Mouse (Mus musculus) liver, embryonic 15.5 days (tissue): ENCODE results near the gene Rpl14. TPM values are rescaled to one million over a fixed set of nuclear protein-coding genes. Genes with fewer than 3 reads are reported as not detected.

Experiments used
- ATAC-seq: fragments of 200-750 bp; cut with Nextera tagmentation; 2 replicates; pipeline ENCODE4 v1.8.0; 2017; ENCODE audit warnings: moderate number of reproducible peaks, mild to moderate bottlenecking, moderate library complexity; ENCODE audit not compliant: insufficient read depth
- H3K27ac ChIP-seq: fragments of 300-500 bp; sonication (generic); replicated peaks from 2 replicates; pipeline ENCODE4 v1.5.1; 2015; ENCODE audit warnings: mild to moderate bottlenecking, inconsistent platforms
- H3K27me3 ChIP-seq: fragments of 300-500 bp; sonication (generic); 2 replicates; pipeline ENCODE4 v1.6.1; 2015; ENCODE audit warnings: mild to moderate bottlenecking, inconsistent platforms
- H3K36me3 ChIP-seq: fragments of 300-500 bp; sonication (generic); replicated peaks from 2 replicates; pipeline ENCODE4 v1.6.1; 2015; ENCODE audit warnings: moderate library complexity, mild to moderate bottlenecking, inconsistent platforms
- H3K4me1 ChIP-seq: fragments of 300-500 bp; sonication (generic); replicated peaks from 2 replicates; pipeline ENCODE4 v1.6.1; 2015; ENCODE audit warnings: inconsistent platforms
- H3K4me2 ChIP-seq: fragments of 300-500 bp; sonication (generic); 2 replicates; pipeline ENCODE4 v1.6.1; 2015; ENCODE audit warnings: moderate library complexity, mild to moderate bottlenecking, inconsistent platforms
- H3K4me3 ChIP-seq: fragments of 300-500 bp; sonication (generic); replicated peaks from 2 replicates; pipeline ENCODE4 v1.5.1; 2015; ENCODE audit warnings: mild to moderate bottlenecking, inconsistent platforms
- H3K9ac ChIP-seq: fragments of 300-500 bp; sonication (generic); 2 replicates; pipeline ENCODE4 v1.6.1; 2015; ENCODE audit warnings: moderate library complexity, mild to moderate bottlenecking, inconsistent platforms
- H3K9me3 ChIP-seq: fragments of 300-500 bp; sonication (generic); replicated peaks from 2 replicates; pipeline ENCODE4 v1.6.1; 2016; ENCODE audit warnings: inconsistent platforms
- WGBS: fragments of 180-500 bp; shearing (Covaris S2); methylation state at CpG from one replicate; pipeline ENCODE4 v1.1.7; 2015; ENCODE audit warnings: mixed read lengths; ENCODE audit not compliant: insufficient replicate concordance; 5-methylcytosine and 5-hydroxymethylcytosine counted together
- polyA plus RNA-seq: library from polyadenylated mRNA; unstranded; fragments of >200 nt; fragmentation: Nextera tagmentation; extraction: Ambion mirVana; gene quantifications from 2 replicates; pipeline ENCODE4 v1.2.1, GENCODE M21; 2015

The Rpl14 gene
- polyA plus RNA-seq, 1 experiment from 2014 or later = 383 TPM

DNA sequence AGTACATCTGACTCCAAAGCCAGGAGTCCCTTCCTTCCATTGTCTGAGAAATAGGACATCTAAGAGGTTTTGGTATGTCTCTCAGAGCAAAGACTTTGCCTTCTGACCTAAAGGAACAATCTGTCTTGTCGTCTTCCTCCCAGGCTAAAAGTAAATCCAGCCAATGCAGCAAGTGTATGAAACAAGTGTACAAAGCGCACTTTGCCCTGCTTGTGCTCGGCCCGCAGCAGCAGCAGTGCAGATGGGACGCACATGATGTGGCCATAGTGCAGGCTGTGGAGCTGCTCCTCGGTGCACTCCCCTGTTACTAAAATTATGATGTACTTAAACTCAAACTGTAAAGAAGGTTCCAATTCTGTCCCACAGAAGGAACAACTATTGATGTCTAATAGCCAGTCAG lies 46.9 kb downstream of the Rpl14 start:
- Histone ChIP-seq H3K4me1 (no peaks in the 10 kb centered on the region), H3K36me3 (no peaks in the 10 kb centered on the region), H3K4me3 (no peak overlapping the region), H3K27ac (no peak overlapping the region), H3K4me2 (no peak overlapping the region), H3K9me3 (no peaks in the 10 kb centered on the region), H3K9ac (no peak overlapping the region), H3K27me3 (peaks cover 13% of the 10 kb centered on the region; the same call in 1 of the 2 replicates)
- ATAC-seq = no peak
- WGBS = 68% methylated on average over 6 of the region's 6 CpGs

- Histone ChIP-seq H3K4me2 (no peak overlapping the region; the same call in 1 of the 2 replicates), H3K4me1 (no peaks in the 10 kb centered on the region), H3K9me3 (no peaks in the 10 kb centered on the region), H3K36me3 (no peaks in the 10 kb centered on the region), H3K27me3 (peaks cover 13% of the 10 kb centered on the region; the same call in 1 of the 2 replicates), H3K27ac (no peak overlapping the region), H3K4me3 (no peak overlapping the region), H3K9ac (no peak overlapping the region)
- no peak for ATAC-seq
- WGBS = 19% methylated on average over 10 of the region's 10 CpGs
Observed at GRCm38 (mm10) chr9:120619347-120619708, 48.1 kb downstream of the Rpl14 start.

DNA sequence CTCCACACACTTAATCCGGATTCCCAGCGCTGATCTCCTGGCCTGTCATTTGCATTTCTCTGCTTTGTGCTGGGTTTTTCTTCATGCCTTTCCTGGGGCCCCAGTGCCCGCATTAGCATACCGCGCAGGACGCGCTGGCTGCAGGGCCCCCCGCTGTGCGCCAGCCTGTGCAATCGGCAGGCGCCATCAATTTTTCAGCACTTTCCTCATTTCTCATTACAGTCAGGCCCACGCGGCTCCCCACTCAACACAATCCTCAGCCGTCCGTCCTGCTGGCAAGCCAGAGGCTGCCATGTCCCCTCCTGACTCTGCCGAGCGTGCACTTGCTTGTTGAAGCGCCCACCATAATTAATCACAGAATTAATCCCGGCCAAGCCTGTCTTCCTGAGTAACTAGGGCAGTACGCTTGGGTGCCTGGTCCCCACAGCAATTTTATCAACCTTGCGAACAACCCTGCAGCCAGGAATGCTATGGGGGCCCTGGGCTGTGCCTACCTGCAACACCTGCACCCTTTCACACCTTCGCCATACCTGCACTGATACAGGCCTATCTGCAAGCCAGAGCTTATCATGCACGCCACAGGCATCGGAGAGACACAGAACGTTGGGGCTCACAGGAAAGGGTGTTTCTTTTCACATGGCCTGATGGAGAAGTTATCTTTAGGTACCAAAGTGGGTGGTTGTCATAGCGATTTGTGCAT lies 48.6 kb downstream of the Rpl14 start:
- no peak overlapping the region for H3K4me3 ChIP-seq
- H3K4me2 ChIP-seq = no peak overlapping the region; the same call in 1 of the 2 replicates
- no peak overlapping the region for H3K9ac ChIP-seq
- H3K27me3 ChIP-seq = peaks cover 13% of the 10 kb centered on the region; the same call in 1 of the 2 replicates
- ATAC-seq = no peak
- WGBS = 18% methylated on average over 26 of the region's 26 CpGs
- no peaks in the 10 kb centered on the region for H3K4me1 ChIP-seq
- H3K9me3 ChIP-seq = no peaks in the 10 kb centered on the region
- H3K36me3 ChIP-seq = no peaks in the 10 kb centered on the region
- no peak overlapping the region for H3K27ac ChIP-seq

GRCm38 (mm10) chr9:120620409-120620745 lies 49.1 kb downstream of the Rpl14 start:
- H3K27ac ChIP-seq = no peak overlapping the region
- 24% methylated on average over 4 of the region's 4 CpGs for WGBS
- H3K36me3 ChIP-seq = no peaks in the 10 kb centered on the region
- H3K9ac ChIP-seq = no peak overlapping the region
- H3K9me3 ChIP-seq = no peaks in the 10 kb centered on the region
- no peak overlapping the region for H3K4me3 ChIP-seq
- H3K27me3 ChIP-seq = peaks cover 13% of the 10 kb centered on the region; the same call in 1 of the 2 replicates
- no peaks in the 10 kb centered on the region for H3K4me1 ChIP-seq
- ATAC-seq = no peak
- no peak overlapping the region for H3K4me2 ChIP-seq

Other genes starting within 250 kb of the Rpl14 start
- 56.6 and 64.4 TPM in 2 replicates for gene Eif1b, start 79.2 kb upstream of the Rpl14 start, polyA plus RNA-seq
- gene Entpd3, start 31.6 kb upstream of the Rpl14 start, polyA plus RNA-seq = 0.14 TPM in 1 of 2 replicates, not detected in the other